Mouse (Mus musculus): ENCODE measurements at regions not wholly inside any gene's neighbourhood (a gene's known extent, or its start where the extent isn't known, plus 50 kb on each side); places are given as distances from the start of the nearest gene placed in this dataset.

DNA sequence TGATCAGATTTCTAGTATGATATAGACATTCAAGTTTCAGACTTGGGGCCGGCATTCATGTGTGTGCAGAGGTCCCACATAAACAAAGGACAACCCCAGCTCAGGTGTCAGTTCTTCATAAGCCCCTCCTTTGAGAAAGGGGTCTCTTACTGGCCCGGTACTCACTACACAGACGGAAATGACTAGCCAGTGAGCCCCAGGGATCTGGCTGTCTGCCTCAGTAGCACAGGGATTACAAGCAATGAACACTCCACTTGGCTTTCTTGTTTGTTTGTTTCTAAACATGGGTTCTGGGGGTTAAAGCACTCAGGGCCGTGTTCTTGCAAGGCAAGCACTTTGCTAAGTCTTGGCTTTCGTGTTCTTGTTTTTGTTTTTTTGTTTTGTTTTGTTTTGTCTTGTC is 115.3 kb upstream of the Atp6ap2 start:
- WGBS = 77% methylated on average over 5 of the region's 5 CpGs
- Histone ChIP-seq H3K4me3 (replicated peaks; ENCODE audit: control insufficient read depth, low read depth, low read length) (no peak overlapping the region), H3K27ac (ENCODE audit: control insufficient read depth, insufficient read depth, low read depth, low read length, poor library complexity) (no peak overlapping the region), H3K4me1 (ENCODE audit: control insufficient read depth, insufficient read depth, low read length) (no peaks in the 10 kb centered on the region; the same call in 1 of the 2 replicates)
- TF ChIP-seq POLR2A (IDR thresholded peaks at IDR 0.05; ENCODE audit: borderline replicate concordance, control insufficient read depth, low read depth, low read length) = no peak

DNA sequence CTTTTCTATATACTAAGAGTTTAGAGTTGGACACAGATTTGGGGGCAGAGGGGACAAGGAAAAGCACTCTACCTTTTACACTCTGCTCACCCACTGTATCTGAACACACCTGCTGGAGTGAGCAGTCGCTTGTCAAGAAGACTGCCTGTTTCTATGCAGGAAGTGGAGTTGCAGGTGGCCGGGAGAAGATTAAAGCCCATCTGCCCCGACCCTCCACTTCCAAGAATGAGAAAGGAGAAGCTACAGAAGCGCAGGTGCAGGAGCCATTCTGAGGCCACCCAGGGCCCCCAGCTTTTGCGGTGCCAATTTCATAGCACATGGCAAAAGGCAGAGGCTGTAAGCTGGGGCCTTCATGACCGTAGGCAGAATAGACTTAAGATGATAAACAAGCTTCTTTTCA is 108.4 kb upstream of the Atp6ap2 start:
- WGBS = 18% methylated on average over 6 of the region's 6 CpGs
- Histone ChIP-seq H3K4me3 (replicated peaks; ENCODE audit: control insufficient read depth, low read depth, low read length) (no peak overlapping the region), H3K4me1 (ENCODE audit: control insufficient read depth, insufficient read depth, low read length) (no peaks in the 10 kb centered on the region), H3K27ac (ENCODE audit: control insufficient read depth, insufficient read depth, low read depth, low read length, poor library complexity) (no peak overlapping the region)
- TF ChIP-seq CTCF (IDR thresholded peaks at IDR 0.05; ENCODE audit: control insufficient read depth, insufficient read depth, low read length) = no peak
- no peak for TF ChIP-seq POLR2A (IDR thresholded peaks at IDR 0.05; ENCODE audit: borderline replicate concordance, control insufficient read depth, low read depth, low read length)

DNA sequence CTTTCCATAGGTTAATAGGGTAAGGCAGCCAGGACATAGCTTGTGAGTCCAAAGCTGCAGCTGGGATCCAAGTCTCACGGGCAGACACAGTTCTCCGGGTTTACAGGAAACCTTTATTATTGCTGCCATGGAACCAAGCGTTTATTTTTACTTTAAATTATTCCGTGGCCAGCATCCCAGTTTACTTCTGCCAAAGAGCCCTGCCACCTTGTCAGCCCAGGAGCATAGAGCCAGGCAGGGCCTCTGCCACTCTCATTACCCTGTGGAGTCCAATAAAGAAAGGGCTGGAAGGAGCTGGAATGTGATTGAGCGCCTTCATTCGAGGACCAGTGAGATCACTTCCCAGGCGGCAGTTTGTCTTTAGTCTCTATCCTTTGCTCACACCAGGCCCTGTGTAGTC is 96.6 kb upstream of the Atp6ap2 start:
- Histone ChIP-seq H3K4me1 (ENCODE audit: control insufficient read depth, insufficient read depth, low read length) (no peaks in the 10 kb centered on the region; the same call in 1 of the 2 replicates), H3K27ac (ENCODE audit: control insufficient read depth, insufficient read depth, low read depth, low read length, poor library complexity) (no peak overlapping the region), H3K4me3 (replicated peaks; ENCODE audit: control insufficient read depth, low read depth, low read length) (no peak overlapping the region)
- WGBS = 79% methylated on average over 7 of the region's 7 CpGs
- no peak for TF ChIP-seq POLR2A (IDR thresholded peaks at IDR 0.05; ENCODE audit: borderline replicate concordance, control insufficient read depth, low read depth, low read length)
- no peak for TF ChIP-seq CTCF (IDR thresholded peaks at IDR 0.05; ENCODE audit: control insufficient read depth, insufficient read depth, low read length)

- Histone ChIP-seq H3K27ac (ENCODE audit: control insufficient read depth, insufficient read depth, low read depth, low read length, poor library complexity) (no peak overlapping the region), H3K4me1 (ENCODE audit: control insufficient read depth, insufficient read depth, low read length) (no peaks in the 10 kb centered on the region; the same call in 1 of the 2 replicates), H3K4me3 (replicated peaks; ENCODE audit: control insufficient read depth, low read depth, low read length) (no peak overlapping the region)
- no peak for TF ChIP-seq POLR2A (IDR thresholded peaks at IDR 0.05; ENCODE audit: borderline replicate concordance, control insufficient read depth, low read depth, low read length)
- TF ChIP-seq CTCF (IDR thresholded peaks at IDR 0.05; ENCODE audit: control insufficient read depth, insufficient read depth, low read length) = no peak
- WGBS = 49% methylated on average over 5 of the region's 5 CpGs
Observed at GRCm38 (mm10) chrX:12493216-12493615, 94.4 kb upstream of the Atp6ap2 start.

GRCm38 (mm10) chrX:12493916-12494315 is 93.7 kb upstream of the Atp6ap2 start:
- no peak overlapping the region for H3K4me3 ChIP-seq (replicated peaks; ENCODE audit: control insufficient read depth, low read depth, low read length)
- TF ChIP-seq POLR2A (IDR thresholded peaks at IDR 0.05; ENCODE audit: borderline replicate concordance, control insufficient read depth, low read depth, low read length) (no peak), CTCF (IDR thresholded peaks at IDR 0.05; ENCODE audit: control insufficient read depth, insufficient read depth, low read length) (no peak)
- no peak overlapping the region for H3K27ac ChIP-seq (ENCODE audit: control insufficient read depth, insufficient read depth, low read depth, low read length, poor library complexity)
- 52% methylated on average over 3 of the region's 3 CpGs for WGBS
- H3K4me1 ChIP-seq (ENCODE audit: control insufficient read depth, insufficient read depth, low read length) = no peaks in the 10 kb centered on the region; the same call in 1 of the 2 replicates

- WGBS = 55% methylated on average over 6 of the region's 6 CpGs
- H3K4me3 ChIP-seq (replicated peaks; ENCODE audit: control insufficient read depth, low read depth, low read length) = no peak overlapping the region
- no peak overlapping the region for H3K27ac ChIP-seq (ENCODE audit: control insufficient read depth, insufficient read depth, low read depth, low read length, poor library complexity)
- TF ChIP-seq POLR2A (IDR thresholded peaks at IDR 0.05; ENCODE audit: borderline replicate concordance, control insufficient read depth, low read depth, low read length) (no peak), CTCF (IDR thresholded peaks at IDR 0.05; ENCODE audit: control insufficient read depth, insufficient read depth, low read length) (no peak)
- H3K4me1 ChIP-seq (ENCODE audit: control insufficient read depth, insufficient read depth, low read length) = no peaks in the 10 kb centered on the region; the same call in 1 of the 2 replicates
Observed at GRCm38 (mm10) chrX:12494535-12494934, 93.1 kb upstream of the Atp6ap2 start.

- Histone ChIP-seq H3K4me1 (ENCODE audit: control insufficient read depth, insufficient read depth, low read length) (no peaks in the 10 kb centered on the region), H3K27ac (ENCODE audit: control insufficient read depth, insufficient read depth, low read depth, low read length, poor library complexity) (no peak overlapping the region), H3K4me3 (replicated peaks; ENCODE audit: control insufficient read depth, low read depth, low read length) (no peak overlapping the region)
- TF ChIP-seq POLR2A (IDR thresholded peaks at IDR 0.05; ENCODE audit: borderline replicate concordance, control insufficient read depth, low read depth, low read length) = no peak
- TF ChIP-seq CTCF (IDR thresholded peaks at IDR 0.05; ENCODE audit: control insufficient read depth, insufficient read depth, low read length) = no peak
- WGBS = 73% methylated on average over 3 of the region's 3 CpGs
Observed at GRCm38 (mm10) chrX:12500601-12501000, 87.0 kb upstream of the Atp6ap2 start.

- H3K4me3 ChIP-seq (replicated peaks; ENCODE audit: control insufficient read depth, low read depth, low read length) = no peak overlapping the region
- no peaks in the 10 kb centered on the region for H3K4me1 ChIP-seq (ENCODE audit: control insufficient read depth, insufficient read depth, low read length)
- TF ChIP-seq CTCF (IDR thresholded peaks at IDR 0.05; ENCODE audit: control insufficient read depth, insufficient read depth, low read length) = no peak
- TF ChIP-seq POLR2A (IDR thresholded peaks at IDR 0.05; ENCODE audit: borderline replicate concordance, control insufficient read depth, low read depth, low read length) = no peak
- WGBS = 71% methylated on average over 4 of the region's 4 CpGs
- H3K27ac ChIP-seq (ENCODE audit: control insufficient read depth, insufficient read depth, low read depth, low read length, poor library complexity) = no peak overlapping the region
Observed at GRCm38 (mm10) chrX:12502364-12502763, 85.2 kb upstream of the Atp6ap2 start.

- 64% methylated on average over 1 of the region's 1 CpGs for WGBS
- H3K4me1 ChIP-seq (ENCODE audit: control insufficient read depth, insufficient read depth, low read length) = no peaks in the 10 kb centered on the region
- H3K4me3 ChIP-seq (replicated peaks; ENCODE audit: control insufficient read depth, low read depth, low read length) = no peak overlapping the region
- no peak for TF ChIP-seq CTCF (IDR thresholded peaks at IDR 0.05; ENCODE audit: control insufficient read depth, insufficient read depth, low read length)
- TF ChIP-seq POLR2A (IDR thresholded peaks at IDR 0.05; ENCODE audit: borderline replicate concordance, control insufficient read depth, low read depth, low read length) = no peak
- H3K27ac ChIP-seq (ENCODE audit: control insufficient read depth, insufficient read depth, low read depth, low read length, poor library complexity) = no peak overlapping the region
Observed at GRCm38 (mm10) chrX:12503581-12503980, 84.0 kb upstream of the Atp6ap2 start.

Measured in bone marrow, adult 2 months (tissue).